Mouse (Mus musculus) liver, embryonic 11.5 days (tissue): ENCODE measurements around the gene St14. TPM values are rescaled to one million over a fixed set of nuclear protein-coding genes. Genes with fewer than 3 reads are reported as not detected.
"Not testable (repeated sequence)": the region's sequence is repeated elsewhere in the genome, so short reads cannot be mapped to it uniquely, and the experiment has no call there.

Experiments
- ATAC-seq: fragments of 200-750 bp; cut with Nextera tagmentation; replicated peaks from 2 replicates; pipeline ENCODE4 v1.8.0; 2017; ENCODE audit warnings: moderate number of reproducible peaks, mild to moderate bottlenecking, moderate TSS enrichment, moderate library complexity; ENCODE audit not compliant: low FRiP score
- DNase-seq: peaks from one replicate; pipeline ENCODE4 v3.0.0-alpha.2; 2017; ENCODE audit warnings: low spot score
- H3K27ac ChIP-seq: fragments of 300-500 bp; sonication (generic); 2 replicates; pipeline ENCODE4 v1.5.1; 2014; ENCODE audit warnings: mild to moderate bottlenecking, low read depth, low read length, control low read depth
- H3K27me3 ChIP-seq: fragments of 300-500 bp; sonication (generic); replicated peaks from 2 replicates; pipeline ENCODE4 v1.6.1; 2014; ENCODE audit warnings: low read length, mixed read lengths; ENCODE audit not compliant: control insufficient read depth, insufficient read depth
- H3K36me3 ChIP-seq: fragments of 300-500 bp; sonication (generic); 2 replicates; pipeline ENCODE4 v1.6.1; 2014; ENCODE audit warnings: mild to moderate bottlenecking, low read length, moderate library complexity, mixed read lengths; ENCODE audit not compliant: control insufficient read depth, insufficient read depth
- H3K4me1 ChIP-seq: fragments of 300-500 bp; sonication (generic); replicated peaks from 2 replicates; pipeline ENCODE4 v1.6.1; 2014; ENCODE audit warnings: low read length, mixed read lengths; ENCODE audit not compliant: control insufficient read depth, insufficient read depth
- H3K4me2 ChIP-seq: fragments of 300-500 bp; sonication (generic); 2 replicates; pipeline ENCODE4 v1.6.1; 2014; ENCODE audit warnings: mild to moderate bottlenecking, control low read depth, moderate library complexity
- H3K4me3 ChIP-seq: fragments of 300-500 bp; sonication (generic); 2 replicates; pipeline ENCODE4 v1.5.1; 2014; ENCODE audit warnings: low read depth, low read length, control low read depth
- H3K9ac ChIP-seq: fragments of 300-500 bp; sonication (generic); 2 replicates; pipeline ENCODE4 v1.6.1; 2014; ENCODE audit warnings: low read depth, low read length, control low read depth
- H3K9me3 ChIP-seq: fragments of 300-500 bp; sonication (generic); 2 replicates; pipeline ENCODE4 v1.6.1; 2016; ENCODE audit warnings: low read length, inconsistent platforms, mixed read lengths; ENCODE audit not compliant: control insufficient read depth
- WGBS: fragments of 180-500 bp; shearing (Covaris S2); extraction: QIAGEN DNeasy Blood & Tissue Kit; methylation state at CpG from one replicate; pipeline ENCODE4 v1.1.7; 2014; 5-methylcytosine and 5-hydroxymethylcytosine counted together
- polyA plus RNA-seq: library from polyadenylated mRNA; unstranded; fragments of >200 nt; fragmentation: Nextera tagmentation; extraction: Ambion mirVana; gene quantifications from 2 replicates; pipeline ENCODE4 v1.2.1, GENCODE M21; 2014

Gene St14
- polyA plus RNA-seq, 1 experiment from 2014 or later, result 1.4 TPM

- no peak for ATAC-seq
- Histone ChIP-seq H3K9me3 (no peaks in the 10 kb centered on the region), H3K9ac (no peak overlapping the region), H3K36me3 (peaks cover 7% of the 10 kb centered on the region; the same call in 1 of the 2 replicates), H3K27me3 (no peaks in the 10 kb centered on the region), H3K4me1 (no peaks in the 10 kb centered on the region), H3K4me2 (no peak overlapping the region), H3K4me3 (no peak overlapping the region), H3K27ac (no peak overlapping the region)
- DNase-seq, result no peak
- 78% methylated on average over 2 of the region's 2 CpGs for whole genome bisulfite sequencing
Observed at GRCm38 (mm10) chr9:31058723-31059122, 72.9 kb downstream of the St14 start.

- not testable (repeated sequence) for H3K4me3 ChIP-seq, H3K36me3 ChIP-seq, H3K4me1 ChIP-seq, H3K27me3 ChIP-seq, H3K4me2 ChIP-seq, DNase-seq, H3K9ac ChIP-seq, H3K9me3 ChIP-seq, H3K27ac ChIP-seq, ATAC-seq
- WGBS, result 91% methylated on average over 6 of the region's 6 CpGs
Observed at GRCm38 (mm10) chr9:31051509-31051908, 80.1 kb downstream of the St14 start.

GRCm38 (mm10) chr9:31050208-31050607, 81.4 kb downstream of the St14 start:
- Histone ChIP-seq H3K9ac (no peak overlapping the region), H3K9me3 (no peaks in the 10 kb centered on the region), H3K27ac (no peak overlapping the region), H3K36me3 (no peaks in the 10 kb centered on the region), H3K4me3 (no peak overlapping the region), H3K4me1 (no peaks in the 10 kb centered on the region), H3K4me2 (no peak overlapping the region), H3K27me3 (no peaks in the 10 kb centered on the region)
- 88% methylated on average over 5 of the region's 5 CpGs for WGBS
- no peak for ATAC-seq
- no peak for DNase-seq

Other genes with a start within 250 kb of the St14 start
- 2.5 and 3.0 TPM in 2 replicates for gene Adamts15, start 209.4 kb downstream of the St14 start, polyA plus RNA-seq
- gene Adamts8, start 189.3 kb downstream of the St14 start, polyA plus RNA-seq, result 0.12 and 0.19 TPM in 2 replicates
- 8.2 and 9.1 TPM in 2 replicates for gene Zbtb44, start 101.2 kb downstream of the St14 start, polyA plus RNA-seq
- gene Aplp2, start 80.0 kb upstream of the St14 start, polyA plus RNA-seq, result 256 and 297 TPM in 2 replicates
- 5.7 and 6.5 TPM in 2 replicates for gene Prdm10, start 148.7 kb upstream of the St14 start, polyA plus RNA-seq